Mouse (Mus musculus): ENCODE measurements around the gene Fbxw4.

GRCm38 (mm10) chr19:45544152-45544924, 115.8 kb downstream of the Fbxw4 start:
- no peak for TF ChIP-seq POLR2A (IDR thresholded peaks at IDR 0.05; ENCODE audit: insufficient read depth, low read depth, low read length)
- no peak for TF ChIP-seq CTCF (IDR thresholded peaks at IDR 0.05)

Data from heart, adult 2 months (tissue).